Mouse (Mus musculus) testis, adult 2 months (tissue): ENCODE data around the gene Mark3. TPM values are rescaled to one million over a fixed set of nuclear protein-coding genes. Genes with fewer than 3 reads are reported as not detected.
"Not testable (repeated sequence)": the region's sequence is repeated elsewhere in the genome, so short reads cannot be mapped to it uniquely, and the experiment has no call there.

ENCODE experiments used
- H3K27ac ChIP-seq: fragments of 200-500 bp; 2 replicates; pipeline ENCODE4 v1.5.1; 2012; ENCODE audit warnings: low read depth, low read length; ENCODE audit not compliant: control insufficient read depth, insufficient read depth
- H3K27me3 ChIP-seq: fragments of 200-500 bp; 2 replicates; pipeline ENCODE4 v1.6.1; 2012; ENCODE audit warnings: mild to moderate bottlenecking, low read length, moderate library complexity; ENCODE audit not compliant: control insufficient read depth, insufficient read depth
- H3K36me3 ChIP-seq: fragments of 200-500 bp; 2 replicates; pipeline ENCODE4 v1.6.1; 2012; ENCODE audit warnings: mild to moderate bottlenecking, low read length; ENCODE audit not compliant: control insufficient read depth, insufficient read depth
- H3K4me1 ChIP-seq: fragments of 200-500 bp; 2 replicates; pipeline ENCODE4 v1.6.1; 2012; ENCODE audit warnings: low read length; ENCODE audit not compliant: control insufficient read depth, insufficient read depth
- H3K4me3 ChIP-seq: fragments of 200-500 bp; 2 replicates; pipeline ENCODE4 v1.5.1; 2012; ENCODE audit warnings: low read depth, mild to moderate bottlenecking, low read length, moderate library complexity, mixed read lengths; ENCODE audit not compliant: control insufficient read depth
- CTCF ChIP-seq: fragments of 200-500 bp; IDR thresholded peaks from 2 replicates; pipeline ENCODE4 v1.5.1; 2012; ENCODE audit warnings: low read depth, mild to moderate bottlenecking, inconsistent platforms, low read length, moderate library complexity; ENCODE audit not compliant: control insufficient read depth, insufficient read depth, insufficient replicate concordance
- POLR2A ChIP-seq: fragments of 200-500 bp; IDR thresholded peaks from 2 replicates; pipeline ENCODE4 v1.6.1; 2012; ENCODE audit warnings: low read depth, mild to moderate bottlenecking, inconsistent platforms, low read length, moderate library complexity; ENCODE audit not compliant: control insufficient read depth
- polyA plus RNA-seq: library from polyadenylated mRNA; depleted of rRNA; stranded (reverse); fragments of >200 nt; gene quantifications from 2 replicates; pipeline ENCODE4 v1.2.3, GENCODE M21; 2012

Mark3 gene
- polyA plus RNA-seq, 1 experiment, result 17.0 TPM

- no peak for TF ChIP-seq POLR2A
- TF ChIP-seq CTCF, result no peak
- H3K4me1 ChIP-seq, result no peaks in the 10 kb centered on the region; the same call in 1 of the 2 replicates
- H3K27ac ChIP-seq, result no peak overlapping the region
- no peak overlapping the region for H3K4me3 ChIP-seq
- H3K27me3 ChIP-seq, result no peaks in the 10 kb centered on the region
- H3K36me3 ChIP-seq, result no peaks in the 10 kb centered on the region; the same call in 1 of the 2 replicates
Measured at GRCm38 (mm10) chr12:111655695-111656094, 81.4 kb downstream of the Mark3 start.

GRCm38 (mm10) chr12:111659331-111659730 lies 85.0 kb downstream of the Mark3 start:
- Histone ChIP-seq H3K4me1 (peaks cover 4% of the 10 kb centered on the region), H3K4me3 (no peak overlapping the region), H3K36me3 (no peaks in the 10 kb centered on the region; the same call in 1 of the 2 replicates), H3K27ac (no peak overlapping the region), H3K27me3 (no peaks in the 10 kb centered on the region)
- TF ChIP-seq CTCF (no peak), POLR2A (no peak)

GRCm38 (mm10) chr12:111660628-111661027 lies 86.3 kb downstream of the Mark3 start:
- Histone ChIP-seq H3K4me1 (peaks cover 5% of the 10 kb centered on the region), H3K27me3 (no peaks in the 10 kb centered on the region), H3K36me3 (no peaks in the 10 kb centered on the region), H3K27ac (no peak overlapping the region), H3K4me3 (no peak overlapping the region)
- TF ChIP-seq POLR2A, result no peak
- TF ChIP-seq CTCF, result no peak

GRCm38 (mm10) chr12:111661554-111661953 lies 87.2 kb downstream of the Mark3 start:
- H3K27ac ChIP-seq, H3K27me3 ChIP-seq, H3K4me3 ChIP-seq, H3K36me3 ChIP-seq, H3K4me1 ChIP-seq: not testable (repeated sequence)

GRCm38 (mm10) chr12:111663228-111664143 lies 89.2 kb downstream of the Mark3 start:
- 0 out of 2 replicates have a peak, but pooled peaks have one; percentile 2 for TF ChIP-seq CTCF
- no peak for TF ChIP-seq POLR2A
- Histone ChIP-seq H3K36me3 (no peaks in the 10 kb centered on the region), H3K4me1 (peaks cover 5% of the 10 kb centered on the region), H3K4me3 (no peak overlapping the region), H3K27ac (peak overlapping the region; percentile 12), H3K27me3 (no peaks in the 10 kb centered on the region)

GRCm38 (mm10) chr12:111664144-111664634 lies 89.9 kb downstream of the Mark3 start:
- H3K4me3 ChIP-seq, result no peak overlapping the region
- H3K36me3 ChIP-seq, result no peaks in the 10 kb centered on the region
- H3K27ac ChIP-seq, result peak overlapping the region; percentile 60
- TF ChIP-seq POLR2A (no peak), CTCF (no peak)
- H3K4me1 ChIP-seq, result peaks cover 5% of the 10 kb centered on the region
- no peaks in the 10 kb centered on the region for H3K27me3 ChIP-seq

- peak overlapping the region; percentile 60; the same call in 1 of the 2 replicates for H3K27ac ChIP-seq
- no peaks in the 10 kb centered on the region for H3K36me3 ChIP-seq
- no peak overlapping the region for H3K4me3 ChIP-seq
- TF ChIP-seq CTCF (no peak), POLR2A (no peak)
- peaks cover 5% of the 10 kb centered on the region for H3K4me1 ChIP-seq
- H3K27me3 ChIP-seq, result no peaks in the 10 kb centered on the region
Measured at GRCm38 (mm10) chr12:111665041-111665880, 90.9 kb downstream of the Mark3 start.
